Mouse (Mus musculus): Measurements from ENCODE around the gene Tex2.

Tex2 gene

GRCm38 (mm10) chr11:106488126-106488561 lies 125.1 kb downstream of the Tex2 start:
- DNase-seq (ENCODE audit: inconsistent age in 2 of 2, low spot score in 1 of 2): no peak

DNA sequence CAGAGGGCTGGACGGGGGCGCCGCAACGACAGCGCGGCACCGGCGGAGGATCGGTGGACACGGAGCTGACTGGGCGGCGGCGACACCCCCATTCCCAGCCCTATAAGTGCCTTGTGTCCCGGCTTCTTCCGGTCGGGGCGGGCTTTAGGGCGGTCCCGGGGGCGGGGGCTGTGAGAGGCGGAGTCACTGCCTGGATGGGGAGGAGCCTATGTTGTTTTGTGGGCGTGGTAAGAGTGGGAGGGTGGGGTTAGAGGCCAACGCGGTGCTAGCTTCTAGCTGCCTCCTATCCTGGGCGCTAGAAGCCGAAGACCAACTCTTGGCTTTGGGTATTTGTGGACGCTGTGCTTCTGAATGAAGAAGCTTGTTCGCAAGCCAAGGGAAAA lies 125.5 kb downstream of the Tex2 start, which contains the start of gene Ern1:
Gene Ern1, minus strand, starts transcription at position 120 of the 383 bp plus-strand sequence.
- DNase-seq (ENCODE audit: inconsistent age in 2 of 2, low spot score in 1 of 2): peak; percentile 96 to 99

DNA sequence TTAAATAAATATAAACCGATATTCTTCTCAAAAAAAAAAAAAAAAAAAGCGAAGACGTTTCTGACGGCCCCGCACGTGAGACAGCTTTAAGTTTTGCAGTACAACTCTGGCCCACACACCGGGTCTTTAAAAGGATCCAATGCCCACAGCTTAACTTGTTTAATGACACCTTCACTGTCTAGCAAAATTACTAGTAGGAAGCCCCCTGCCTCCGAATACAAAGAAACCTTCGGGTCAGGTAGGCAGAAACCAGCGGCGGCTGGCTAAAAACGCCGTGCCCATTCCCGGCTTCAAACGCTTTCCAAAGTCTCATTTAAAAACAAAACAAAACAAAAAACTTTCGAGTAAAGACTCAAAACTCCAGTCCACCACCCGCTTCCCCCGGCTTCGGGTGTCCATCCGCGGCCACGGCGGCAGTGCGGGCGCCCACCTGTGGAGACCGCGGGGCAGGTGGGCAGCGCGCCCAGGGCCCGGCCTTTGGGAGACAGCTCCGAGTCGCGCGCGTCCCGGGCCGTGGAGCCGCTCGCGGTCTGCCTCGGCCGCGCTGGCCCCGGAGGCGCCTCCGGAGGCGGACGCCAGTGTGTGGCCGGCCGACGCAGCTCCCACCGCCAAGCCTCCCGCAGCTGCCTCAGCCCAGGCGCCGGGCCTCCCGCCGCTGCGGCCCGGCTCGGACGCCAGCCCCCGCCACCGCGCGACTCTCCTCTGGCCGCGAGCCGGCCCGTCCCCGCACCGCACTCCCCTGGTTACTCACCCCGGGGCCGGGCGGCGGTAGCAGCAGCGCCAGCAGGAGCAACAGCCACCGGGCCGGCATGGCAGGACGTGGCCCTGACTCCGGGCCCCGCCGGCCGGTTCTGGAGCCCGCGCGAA lies 126.1 kb downstream of the Tex2 start:
- DNase-seq (ENCODE audit: inconsistent age in 2 of 2, low spot score in 1 of 2): peak; percentile 66 to 87

DNA sequence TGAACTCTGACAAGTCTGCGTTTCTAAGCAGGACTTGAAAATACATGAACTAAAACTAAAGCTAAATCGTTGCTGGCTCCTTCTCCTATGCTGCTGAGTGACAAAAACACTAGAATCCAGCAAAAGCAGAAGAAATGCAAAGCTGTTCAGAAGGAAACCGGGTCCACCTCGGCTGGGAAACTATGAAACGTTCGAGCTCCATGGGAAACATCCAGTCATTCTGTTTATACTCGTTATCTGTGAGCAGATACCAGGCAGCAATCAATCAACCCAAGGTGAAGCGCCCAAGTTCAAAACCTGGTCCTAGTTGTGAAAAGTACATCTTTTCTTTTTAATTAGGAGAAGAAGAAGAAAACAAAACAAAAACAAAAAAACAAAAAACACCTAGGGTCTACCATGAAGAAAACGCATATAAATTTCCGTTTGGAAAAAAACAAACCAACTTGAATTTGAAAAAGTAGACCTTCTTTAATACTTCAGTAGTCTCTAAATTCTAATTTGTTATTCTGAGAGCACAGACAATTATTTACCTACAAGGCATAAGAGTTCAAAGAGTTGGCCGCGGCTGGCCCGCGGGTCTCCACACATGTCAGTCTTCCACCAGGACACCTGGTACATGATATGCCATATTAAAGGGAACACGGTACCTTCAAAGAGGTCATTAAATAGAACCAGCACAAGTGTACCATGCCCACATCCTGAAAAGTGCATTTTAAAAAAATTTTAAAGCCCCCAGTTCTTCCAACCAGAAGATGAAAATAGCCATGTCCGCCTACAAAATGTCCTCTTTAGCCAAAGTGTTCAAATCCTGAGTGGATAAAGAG lies 127.0 kb downstream of the Tex2 start:
- DNase-seq (ENCODE audit: inconsistent age in 2 of 2, low spot score in 1 of 2): peak; percentile 34 to 81

- DNase-seq (ENCODE audit: inconsistent age in 2 of 2, low spot score in 1 of 2): peak in 1 of 2 experiments; percentile 66
Measured at GRCm38 (mm10) chr11:106485611-106486010, 127.6 kb downstream of the Tex2 start.

- DNase-seq (ENCODE audit: inconsistent age in 2 of 2, low spot score in 1 of 2): peak in 1 of 2 experiments; percentile 63
Measured at GRCm38 (mm10) chr11:106484875-106485274, 128.3 kb downstream of the Tex2 start.

DNA sequence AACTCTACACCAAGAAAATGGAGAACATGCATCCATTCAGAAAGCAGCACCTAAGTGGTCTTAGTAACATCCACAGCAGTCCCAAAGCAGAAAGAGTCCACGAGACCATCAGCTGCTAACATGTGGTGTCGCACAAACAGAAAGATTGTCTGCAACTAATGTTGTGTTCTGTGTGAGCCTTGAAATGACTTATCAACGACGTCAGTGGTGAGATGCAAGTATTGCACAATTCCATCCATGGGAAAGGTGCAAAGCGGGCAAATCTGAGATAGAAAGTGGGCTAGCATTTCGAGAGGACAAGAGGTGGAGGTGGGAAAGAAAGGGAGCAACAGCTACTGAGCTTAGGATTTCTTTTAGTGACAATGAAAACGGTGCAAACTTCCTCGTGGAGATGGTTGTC lies 130.4 kb downstream of the Tex2 start:
- DNase-seq (ENCODE audit: inconsistent age in 2 of 2, low spot score in 1 of 2): peak in 1 of 2 experiments; percentile 70

- DNase-seq (ENCODE audit: inconsistent age in 2 of 2, low spot score in 1 of 2): peak in 1 of 2 experiments; percentile 66
Measured at GRCm38 (mm10) chr11:106481651-106482050, 131.6 kb downstream of the Tex2 start.

DNA sequence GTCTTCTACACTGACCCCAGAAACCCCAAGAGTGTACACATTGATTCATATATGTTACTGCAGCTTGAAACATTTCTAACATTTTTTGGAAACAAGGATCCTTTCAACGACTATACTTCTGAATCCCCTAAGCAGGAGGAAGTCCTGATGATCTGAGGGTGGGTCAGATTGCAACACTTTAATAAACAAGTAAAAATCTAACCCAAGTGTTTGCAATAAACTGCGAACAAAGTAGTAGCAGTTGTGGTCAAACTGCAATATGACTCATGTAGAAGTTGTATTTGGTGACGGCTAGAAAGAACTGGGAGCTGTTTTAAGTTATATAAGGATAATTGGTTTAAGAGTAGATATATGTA lies 132.7 kb downstream of the Tex2 start:
- DNase-seq (ENCODE audit: inconsistent age in 2 of 2, low spot score in 1 of 2): no peak

DNA sequence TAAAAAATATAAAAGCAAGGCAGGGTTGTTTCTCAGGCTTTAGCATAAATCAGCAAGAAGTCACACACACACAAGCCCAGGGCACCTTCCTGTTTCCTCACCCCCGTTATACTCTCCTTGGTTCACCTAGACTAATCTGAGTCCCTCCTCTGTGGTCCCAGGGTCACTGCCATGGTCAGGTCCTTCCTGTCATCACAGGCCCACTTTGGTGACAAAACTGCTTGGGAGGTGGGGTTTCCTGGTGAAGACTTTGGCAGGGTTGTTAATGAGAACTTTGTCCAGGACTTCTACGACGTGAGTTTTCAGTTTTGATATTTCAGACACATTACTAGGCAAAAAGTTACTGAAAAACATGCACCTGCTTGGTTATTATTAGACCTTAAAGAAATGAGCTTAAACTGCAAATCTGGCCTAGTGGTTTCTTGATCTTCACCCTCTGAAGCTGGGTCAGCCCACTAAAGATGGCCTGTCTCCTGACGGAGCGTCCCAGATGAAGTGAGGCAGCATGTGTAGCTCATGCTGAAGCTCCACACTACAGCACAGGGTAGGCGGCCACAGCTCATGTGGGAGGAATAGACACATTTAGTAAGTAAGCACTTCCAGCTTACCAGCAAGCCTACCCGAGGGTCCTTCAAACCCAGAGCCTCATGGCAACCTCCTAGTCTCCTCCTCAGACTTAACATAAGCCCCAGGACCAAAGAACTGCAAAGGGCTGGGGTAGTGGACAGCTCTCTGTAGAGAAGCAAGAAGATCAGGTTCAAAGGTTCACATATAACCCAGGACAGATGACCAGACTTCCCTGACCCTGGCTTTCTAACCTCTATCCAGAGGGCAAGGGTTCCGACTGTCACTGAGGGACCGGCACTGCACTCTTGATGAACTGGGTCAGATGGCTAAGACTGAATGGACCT lies 133.3 kb downstream of the Tex2 start:
- peak in 1 of 2 experiments; percentile 64 for DNase-seq (ENCODE audit: inconsistent age in 2 of 2, low spot score in 1 of 2)

DNA sequence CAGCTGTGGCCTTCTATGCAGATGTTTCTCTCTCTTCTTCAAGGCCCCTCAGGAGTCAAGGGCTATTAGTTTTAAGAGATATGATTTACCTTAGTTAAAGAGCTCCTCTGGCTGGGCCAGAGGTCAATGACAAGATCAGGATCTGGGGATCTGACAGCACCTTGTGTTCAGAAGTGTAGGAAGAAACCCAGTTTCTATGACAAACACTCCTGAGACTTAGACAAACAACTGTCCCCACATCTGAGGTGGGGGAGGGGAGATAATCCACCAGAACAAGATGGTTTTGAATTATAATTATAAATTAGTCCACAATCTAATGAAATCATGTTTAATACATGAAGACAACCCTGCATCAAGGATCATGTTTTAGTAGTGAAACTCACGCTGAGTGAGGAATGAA lies 134.5 kb downstream of the Tex2 start:
- DNase-seq (ENCODE audit: inconsistent age in 2 of 2, low spot score in 1 of 2): peak in 1 of 2 experiments; percentile 71

- no peak for DNase-seq (ENCODE audit: inconsistent age in 2 of 2, low spot score in 1 of 2)
Measured at GRCm38 (mm10) chr11:106477505-106478160, 135.6 kb downstream of the Tex2 start.

GRCm38 (mm10) chr11:106475309-106475708 lies 137.9 kb downstream of the Tex2 start:
- peak in 1 of 2 experiments; percentile 67 for DNase-seq (ENCODE audit: inconsistent age in 2 of 2, low spot score in 1 of 2)

- DNase-seq (ENCODE audit: inconsistent age in 2 of 2, low spot score in 1 of 2): no peak
Measured at GRCm38 (mm10) chr11:106471629-106472028, 141.6 kb downstream of the Tex2 start.

GRCm38 (mm10) chr11:106468509-106468908 lies 144.7 kb downstream of the Tex2 start:
- no peak for DNase-seq (ENCODE audit: inconsistent age in 2 of 2, low spot score in 1 of 2)

DNA sequence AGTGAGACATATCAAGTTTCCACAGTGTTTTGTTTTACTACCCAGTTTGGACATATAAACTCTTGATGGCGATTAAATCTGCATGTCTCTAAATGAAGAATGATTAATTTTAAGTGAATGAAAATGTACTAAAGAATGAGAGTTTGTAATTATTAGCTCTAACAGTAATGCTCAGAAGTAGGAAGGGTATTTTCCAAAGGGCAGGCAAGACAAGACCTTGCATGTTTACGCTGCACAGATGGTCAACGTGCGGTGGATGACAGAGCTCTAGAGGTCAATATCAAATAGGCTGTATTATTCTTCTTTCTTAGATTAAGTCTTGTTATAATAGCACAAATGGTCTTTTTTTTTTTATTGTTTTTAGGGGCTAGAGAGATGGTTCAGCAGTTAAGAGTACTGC lies 147.3 kb downstream of the Tex2 start:
- no peak for DNase-seq (ENCODE audit: inconsistent age in 2 of 2, low spot score in 1 of 2)

- DNase-seq (ENCODE audit: inconsistent age in 2 of 2, low spot score in 1 of 2): no peak
Measured at GRCm38 (mm10) chr11:106465545-106465903, 147.7 kb downstream of the Tex2 start.

DNA sequence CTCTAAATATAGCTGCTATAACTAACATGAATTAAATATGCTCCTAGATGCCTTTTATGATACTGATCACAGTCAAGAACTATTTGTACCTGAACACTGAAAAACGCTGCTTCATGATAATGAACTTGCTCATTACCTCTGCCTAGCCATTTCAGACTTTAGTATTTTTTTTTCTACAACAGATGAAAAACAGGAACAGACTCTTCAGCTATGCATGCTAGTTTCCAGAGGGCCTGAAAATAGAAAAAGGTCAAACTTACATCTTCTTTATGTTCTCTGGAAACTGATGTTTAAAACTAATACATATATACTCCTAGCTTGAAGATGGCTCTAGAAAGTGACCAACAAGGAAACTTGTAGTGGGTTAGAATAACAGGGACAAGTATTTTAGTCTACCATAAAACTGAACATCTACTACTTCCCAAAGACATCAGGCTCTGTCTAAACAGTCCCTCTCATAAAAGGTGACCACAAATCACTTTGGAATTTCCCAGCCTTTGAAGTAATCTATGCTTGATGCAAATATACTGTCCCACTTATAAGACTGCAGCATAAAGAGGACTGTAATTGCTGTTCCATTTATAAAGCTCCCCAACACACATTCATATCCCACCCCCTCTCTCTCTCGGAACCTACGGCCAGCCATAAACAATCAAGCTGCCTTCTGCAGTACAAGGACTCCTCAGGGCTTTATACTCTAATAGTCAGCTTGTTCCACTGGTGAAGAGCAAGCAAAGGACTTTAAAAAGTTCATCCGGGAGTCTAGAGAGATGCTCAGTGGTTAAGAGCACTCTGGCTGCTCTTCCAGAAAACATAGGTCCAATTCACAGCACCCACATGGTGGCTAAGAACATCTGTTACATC lies 148.3 kb downstream of the Tex2 start:
- DNase-seq (ENCODE audit: inconsistent age in 2 of 2, low spot score in 1 of 2): no peak

GRCm38 (mm10) chr11:106463845-106464244 lies 149.4 kb downstream of the Tex2 start:
- no peak for DNase-seq (ENCODE audit: inconsistent age in 2 of 2, low spot score in 1 of 2)
